Mouse (Mus musculus): ENCODE data around the gene Tmem213.

Tmem213 gene

DNA sequence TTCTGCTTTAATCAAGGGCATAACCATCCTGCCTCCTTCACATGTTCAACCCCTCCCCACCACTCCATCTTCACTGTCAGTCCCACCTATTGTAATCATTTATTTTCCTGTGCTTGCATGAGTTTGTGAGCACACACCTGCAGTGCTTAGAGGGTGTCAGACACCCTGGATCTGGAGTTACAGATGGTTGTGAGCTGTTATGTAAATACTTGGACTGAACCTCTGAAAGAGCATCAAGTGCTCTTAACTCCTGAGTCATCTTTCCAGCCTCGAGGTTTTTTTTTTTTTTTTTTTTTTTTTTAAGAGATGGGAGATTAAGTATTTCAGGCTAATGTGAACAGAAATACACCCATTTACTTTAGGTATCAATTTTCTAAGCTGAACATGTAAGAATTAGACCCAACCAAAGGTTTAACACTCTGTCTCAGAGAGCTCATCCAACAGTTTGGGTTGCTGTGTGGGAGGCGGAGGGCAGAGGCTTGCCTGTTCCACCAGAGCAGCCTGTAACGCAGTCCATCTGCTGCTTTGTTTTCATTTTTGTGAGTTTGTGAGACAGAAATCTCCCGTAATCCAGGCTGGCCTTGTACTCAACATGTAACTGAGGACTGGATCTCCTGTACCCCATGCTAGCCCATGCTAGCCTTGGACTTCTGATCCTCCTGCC is 7.2 kb downstream of the Tmem213 start:
- DNase-seq (ENCODE audit: low spot score in 2 of 2), result no peak

DNA sequence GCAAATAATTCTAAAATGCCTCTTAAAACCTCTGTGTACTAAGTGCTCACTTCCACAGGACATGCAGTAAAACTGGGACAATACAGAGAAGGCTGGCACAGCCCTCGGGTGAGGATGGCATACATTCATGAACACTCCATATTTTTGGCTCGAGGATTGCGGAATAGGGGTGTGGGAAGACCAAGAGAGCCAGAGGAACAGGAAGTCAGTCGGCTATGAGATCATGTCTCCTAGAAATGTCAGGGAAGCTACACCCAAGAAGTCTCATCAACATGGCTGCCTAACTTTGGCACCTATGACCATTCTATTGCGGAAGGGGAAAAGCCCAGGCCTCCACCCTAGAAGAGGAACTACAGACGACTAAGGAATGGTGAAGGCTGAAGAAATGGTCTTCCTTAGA is 9.3 kb downstream of the Tmem213 start:
- no peak for DNase-seq (ENCODE audit: low spot score in 2 of 2)

DNA sequence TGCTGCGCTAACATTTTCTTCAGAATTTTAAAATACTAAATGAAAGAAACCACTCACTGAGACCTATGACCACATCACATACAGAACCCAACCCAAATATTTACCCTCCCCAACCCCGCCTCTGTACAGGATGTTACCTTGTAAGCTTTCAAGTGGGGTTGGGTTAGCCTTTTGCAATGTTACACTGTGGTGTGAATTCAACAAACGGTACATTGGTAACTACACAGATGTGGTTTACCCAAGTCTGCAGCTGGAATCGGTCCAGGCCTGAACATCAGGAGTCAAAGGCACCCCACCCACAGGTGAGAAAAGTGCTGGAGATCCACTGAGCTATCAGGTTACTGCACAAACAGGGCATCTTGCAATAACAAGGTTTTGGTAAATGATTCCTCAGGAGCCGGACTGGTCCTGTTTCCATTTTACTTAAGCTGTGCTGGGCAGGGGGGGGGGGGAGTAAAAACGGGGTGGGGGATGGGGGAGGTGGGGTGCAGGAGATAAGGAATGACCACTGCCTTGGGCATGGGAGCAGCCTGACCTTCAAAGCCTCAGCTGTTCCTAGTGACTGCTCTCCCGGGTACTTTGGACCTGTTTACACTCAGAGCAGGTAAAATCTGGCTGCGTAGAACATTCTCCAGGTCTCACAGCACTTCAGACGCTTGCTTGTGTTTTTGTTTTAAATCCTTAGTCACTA is 11.8 kb downstream of the Tmem213 start:
- DNase-seq (ENCODE audit: low spot score in 2 of 2), result no peak

DNA sequence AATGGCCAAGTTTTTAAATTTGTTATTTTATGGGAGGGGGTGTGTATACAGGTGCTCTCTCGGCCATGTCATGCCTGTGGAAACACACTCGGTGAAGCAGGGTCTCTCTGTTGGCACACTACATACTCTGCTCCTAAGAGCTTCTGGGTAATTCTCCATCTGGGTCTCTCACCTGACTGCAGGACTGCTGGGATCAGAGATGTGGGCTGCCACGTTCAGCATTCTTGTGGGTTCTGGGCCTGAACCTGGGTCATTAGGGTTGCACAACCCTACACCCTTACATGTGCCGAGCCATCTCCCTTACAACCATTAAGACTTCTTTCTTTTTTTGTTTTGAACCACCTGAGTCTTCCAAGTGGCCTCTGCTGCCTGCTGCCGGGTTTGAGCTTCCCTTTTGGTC is 12.8 kb downstream of the Tmem213 start:
- no peak for DNase-seq (ENCODE audit: low spot score in 2 of 2)

DNA sequence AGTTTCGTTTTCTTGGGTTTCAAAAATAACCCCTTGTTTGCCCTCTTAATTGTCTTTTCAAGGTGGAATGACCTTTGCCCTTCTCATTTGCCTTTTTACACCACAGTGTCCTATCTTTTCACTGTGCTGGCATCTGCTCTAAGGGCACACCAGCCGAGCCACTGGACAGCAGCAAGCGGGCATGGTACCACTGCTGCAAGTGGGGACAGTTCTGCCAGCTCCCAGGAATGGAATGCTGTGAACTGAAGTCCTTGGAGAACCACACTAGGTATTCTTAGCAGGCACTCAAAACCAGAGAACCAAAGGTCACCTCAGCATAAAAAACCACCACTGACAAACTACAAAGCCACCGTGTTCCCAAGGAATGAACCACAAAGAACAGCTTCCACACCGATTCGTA is 13.7 kb downstream of the Tmem213 start:
- no peak for DNase-seq (ENCODE audit: low spot score in 2 of 2)

DNA sequence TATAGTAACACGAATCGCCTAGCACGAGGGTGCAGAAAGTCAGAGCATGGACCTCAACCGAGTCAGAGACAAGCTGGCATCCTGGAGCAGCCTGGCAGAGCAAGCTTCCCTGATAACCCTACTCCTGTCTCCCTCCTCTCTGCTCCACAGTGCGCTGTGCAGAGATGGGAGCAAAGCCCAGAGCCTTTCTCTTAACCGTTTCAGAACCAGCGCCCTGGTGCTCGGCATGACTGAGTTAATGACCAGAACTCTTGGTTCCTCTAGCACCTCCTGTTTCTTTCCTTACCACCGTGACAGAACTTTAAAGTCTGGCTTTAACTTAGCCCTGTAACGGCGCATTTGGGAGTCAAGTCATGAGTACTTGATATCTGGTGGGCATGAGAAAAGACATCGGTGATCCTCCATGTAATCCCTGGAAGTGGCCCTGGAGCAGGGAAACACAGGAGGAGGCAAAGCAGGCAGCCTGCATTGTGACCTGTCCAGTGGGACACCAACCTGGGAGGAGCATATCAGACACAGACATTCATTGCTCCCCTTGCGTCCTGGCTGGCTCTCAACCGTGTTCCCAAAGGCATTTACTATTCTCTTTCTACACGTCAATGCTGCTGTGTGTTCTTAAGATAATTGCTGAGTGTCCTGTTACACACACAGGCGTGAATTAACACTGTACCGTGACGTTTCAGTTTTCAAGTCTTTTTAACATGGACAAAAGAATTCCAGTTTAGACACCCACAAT is 14.6 kb downstream of the Tmem213 start:
- no peak for DNase-seq (ENCODE audit: low spot score in 2 of 2)

DNA sequence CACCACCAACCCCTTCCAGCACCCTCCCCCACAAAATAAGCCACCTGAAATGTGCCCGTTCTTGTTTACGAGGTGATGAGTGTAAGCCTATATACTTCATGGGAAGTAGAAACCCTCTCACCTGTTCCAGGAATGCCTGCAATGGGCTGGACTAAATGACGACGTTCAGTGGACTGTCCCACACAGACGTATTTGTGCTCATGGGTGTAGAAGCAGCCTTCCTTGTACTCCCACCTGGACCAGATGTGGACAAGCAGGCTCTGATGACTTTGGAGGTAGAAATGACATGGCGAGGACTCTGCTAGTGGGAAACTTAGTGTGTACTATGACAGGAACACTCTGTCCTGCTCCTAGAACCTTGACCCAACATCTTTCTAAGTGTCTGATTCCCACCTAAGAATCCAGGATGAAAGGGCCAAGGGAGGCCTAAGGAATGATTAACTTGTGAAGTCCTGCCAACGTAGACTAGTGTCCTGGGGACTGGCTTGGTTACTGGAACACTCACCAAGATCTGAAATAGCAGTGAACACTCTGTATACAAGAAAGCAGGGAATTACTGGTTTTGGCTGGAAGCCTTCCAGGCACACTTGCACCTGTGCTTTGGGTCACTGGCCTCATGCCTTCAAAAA is 15.3 kb downstream of the Tmem213 start, which contains the start of gene Atp6v0a4:
Gene Atp6v0a4, minus strand, starts transcription at position 380 of the 629 bp plus-strand sequence.
- DNase-seq (ENCODE audit: low spot score in 2 of 2), result no peak

DNA sequence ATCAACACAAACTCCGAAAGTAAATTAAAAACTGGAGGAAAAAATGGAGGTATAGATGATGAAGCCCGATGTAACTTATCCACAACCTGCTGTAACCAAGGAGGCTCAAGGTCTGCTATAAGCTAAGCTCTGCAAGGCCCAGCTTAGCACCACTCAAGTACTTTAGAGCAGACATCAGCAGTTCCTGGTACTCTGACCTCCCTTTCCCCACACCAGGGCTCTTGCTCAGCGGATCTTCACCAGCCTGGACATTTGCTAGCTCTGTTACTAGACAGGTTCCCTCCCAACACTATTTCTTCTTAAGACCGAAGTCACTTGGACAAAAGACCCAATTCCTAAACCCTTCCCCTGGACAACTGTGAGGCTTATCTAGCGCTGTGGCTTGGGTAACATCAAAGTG is 15.8 kb downstream of the Tmem213 start:
- no peak for DNase-seq (ENCODE audit: low spot score in 2 of 2)

DNA sequence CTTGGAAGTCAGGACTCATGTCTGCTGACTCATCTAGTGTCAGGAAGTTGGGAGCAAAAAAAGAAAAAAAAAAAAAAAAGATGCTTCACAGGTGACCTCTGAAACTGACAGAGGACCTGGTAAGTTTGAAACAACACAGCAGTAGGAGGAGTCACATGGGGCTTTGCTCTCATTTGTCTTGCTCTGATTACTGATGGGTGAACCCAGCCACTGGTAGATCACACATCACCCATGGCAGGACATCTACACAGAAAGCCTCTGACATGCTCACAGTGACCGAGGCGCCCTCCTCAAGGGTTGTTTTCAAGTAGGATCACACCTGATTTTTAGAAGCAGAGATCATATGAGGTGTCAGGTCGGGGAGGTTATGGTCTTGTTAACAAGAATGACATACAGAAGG is 16.4 kb downstream of the Tmem213 start:
- no peak for DNase-seq (ENCODE audit: low spot score in 2 of 2)

DNA sequence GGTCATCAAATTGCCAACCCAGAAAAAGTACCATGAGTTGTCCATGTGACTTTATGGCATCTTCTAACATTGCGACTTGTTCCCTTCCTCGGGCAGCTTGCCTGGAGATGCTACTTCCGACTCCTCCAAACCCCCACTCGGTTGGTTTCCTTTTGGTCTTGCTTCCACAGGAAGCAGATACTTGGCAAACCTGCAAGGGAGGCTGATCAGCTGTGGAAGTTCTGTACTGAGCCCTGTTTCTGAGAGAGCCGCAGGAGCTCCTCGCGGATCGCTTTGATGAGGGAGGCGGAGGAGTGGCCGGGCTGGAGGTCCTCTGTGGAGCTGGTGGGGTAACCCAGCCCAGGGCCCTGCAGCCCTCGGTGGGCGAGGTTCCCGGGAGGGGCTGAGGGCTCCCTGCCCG is 19.1 kb downstream of the Tmem213 start:
- no peak for DNase-seq (ENCODE audit: low spot score in 2 of 2)

DNA sequence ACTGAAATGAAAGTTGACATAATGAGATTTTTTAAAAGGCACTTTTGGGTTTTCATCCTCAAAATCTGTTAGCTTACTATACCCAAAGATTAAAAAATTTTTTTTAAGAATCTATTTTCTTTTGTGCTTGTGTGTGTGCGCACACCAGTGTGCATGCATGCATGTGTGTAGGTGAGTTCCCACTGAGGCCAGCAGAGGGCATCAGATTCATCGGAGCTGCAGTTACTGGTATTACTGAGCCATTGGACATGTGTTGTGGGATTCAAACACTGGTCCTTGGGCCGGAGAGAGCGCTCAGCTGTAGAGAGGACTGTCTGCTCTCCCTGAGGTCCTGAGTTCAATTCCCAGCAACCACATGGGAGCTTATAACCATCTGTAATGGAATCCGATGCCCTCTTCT is 20.8 kb downstream of the Tmem213 start:
- DNase-seq (ENCODE audit: low spot score in 2 of 2), result no peak

DNA sequence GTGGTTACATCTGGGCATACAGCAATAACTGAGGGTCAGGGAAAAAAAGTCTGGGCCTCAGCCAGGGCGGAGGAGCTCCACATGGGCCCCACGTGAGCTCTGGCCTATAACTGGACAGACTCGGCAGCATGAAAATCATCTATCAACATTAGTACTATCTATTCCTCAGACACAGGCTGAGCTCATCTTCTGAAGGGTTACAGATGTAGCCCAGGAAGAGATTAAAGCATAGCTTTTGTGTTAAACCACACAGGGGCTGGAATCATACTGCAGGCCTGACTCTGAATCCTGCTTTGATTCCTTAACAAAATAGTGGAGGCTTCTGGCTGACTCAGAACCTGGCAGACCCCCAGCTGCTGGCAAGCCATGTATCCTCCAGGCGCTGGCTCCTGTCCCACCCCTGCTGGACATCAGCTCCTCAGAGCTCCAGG is 22.8 kb downstream of the Tmem213 start:
- no peak for DNase-seq (ENCODE audit: low spot score in 2 of 2)

DNA sequence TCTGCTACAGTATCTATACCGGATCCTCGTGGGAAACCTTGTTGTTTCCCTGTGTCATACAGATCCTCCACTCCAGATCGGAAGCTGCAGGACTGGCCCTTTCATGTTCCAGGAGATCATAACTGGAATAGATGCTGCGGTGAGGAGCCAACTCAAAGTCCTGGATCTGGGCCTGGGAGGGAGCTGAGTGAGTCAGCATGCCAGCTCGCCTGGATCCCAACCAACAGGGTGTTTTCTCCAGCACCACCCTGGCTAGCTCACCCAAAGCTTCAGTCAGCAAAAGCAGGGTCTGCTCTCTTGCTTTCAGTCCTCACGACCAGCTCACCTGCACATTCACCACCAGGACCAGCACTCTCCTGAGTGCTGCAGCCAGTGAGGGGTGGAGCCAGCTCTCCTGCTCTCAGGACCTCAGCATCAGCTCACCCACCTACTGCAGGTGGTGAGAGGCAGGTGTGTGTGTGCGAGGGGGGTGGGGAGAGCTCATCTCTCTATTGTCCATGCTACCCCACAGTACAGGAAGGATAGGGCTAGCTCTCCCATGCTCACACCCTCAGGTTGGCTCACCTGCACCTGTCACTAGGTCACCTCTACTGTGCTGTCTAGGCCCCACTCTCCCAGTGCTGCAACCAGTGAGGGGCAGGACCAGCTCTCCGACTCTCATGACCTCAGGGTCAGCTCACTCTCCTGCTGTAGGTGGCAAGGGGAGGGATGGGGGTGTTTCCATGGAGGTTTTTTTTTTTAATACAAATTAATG is 25.9 kb downstream of the Tmem213 start:
- peak in 1 of 2 experiments; percentile 45 for DNase-seq (ENCODE audit: low spot score in 2 of 2)

DNA sequence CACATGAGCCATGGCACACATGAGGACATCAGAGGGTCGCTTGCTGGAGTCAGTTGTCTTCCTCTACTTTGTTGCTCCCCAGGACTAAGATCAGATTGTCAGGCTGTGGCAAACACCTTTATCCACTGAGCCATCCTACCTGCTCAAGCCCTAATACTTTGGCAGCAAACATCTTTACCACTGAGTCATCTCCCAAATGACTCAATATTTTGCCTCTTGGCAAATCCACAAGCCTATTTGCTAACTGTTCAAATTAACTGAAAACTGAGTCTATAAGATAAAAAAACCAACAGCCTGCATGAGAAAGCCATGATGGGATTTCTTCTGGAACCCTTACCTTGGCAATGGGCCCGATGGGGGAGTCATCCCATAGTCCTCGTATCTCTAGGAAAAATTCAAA is 30.0 kb downstream of the Tmem213 start:
- DNase-seq (ENCODE audit: low spot score in 2 of 2), result no peak

DNA sequence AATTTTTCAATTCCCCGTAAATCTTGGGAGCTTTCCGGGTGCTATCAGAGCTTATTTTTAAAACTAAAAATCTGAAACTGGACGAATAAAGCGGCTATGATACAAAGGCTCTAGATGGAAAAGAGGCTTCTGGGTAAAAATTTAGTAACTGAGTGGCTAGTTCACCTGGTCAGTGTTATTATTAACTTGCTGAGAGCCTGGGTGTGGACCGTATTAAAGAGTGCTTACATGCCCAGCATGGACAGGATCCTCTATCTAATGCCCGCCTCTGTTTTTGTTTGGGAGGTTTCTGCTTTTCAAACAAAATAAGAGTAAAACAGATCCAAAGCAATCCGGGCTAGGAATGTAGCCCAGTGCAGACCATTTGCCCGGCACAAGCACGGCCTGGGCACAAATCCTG is 31.3 kb downstream of the Tmem213 start:
- no peak for DNase-seq (ENCODE audit: low spot score in 2 of 2)

DNA sequence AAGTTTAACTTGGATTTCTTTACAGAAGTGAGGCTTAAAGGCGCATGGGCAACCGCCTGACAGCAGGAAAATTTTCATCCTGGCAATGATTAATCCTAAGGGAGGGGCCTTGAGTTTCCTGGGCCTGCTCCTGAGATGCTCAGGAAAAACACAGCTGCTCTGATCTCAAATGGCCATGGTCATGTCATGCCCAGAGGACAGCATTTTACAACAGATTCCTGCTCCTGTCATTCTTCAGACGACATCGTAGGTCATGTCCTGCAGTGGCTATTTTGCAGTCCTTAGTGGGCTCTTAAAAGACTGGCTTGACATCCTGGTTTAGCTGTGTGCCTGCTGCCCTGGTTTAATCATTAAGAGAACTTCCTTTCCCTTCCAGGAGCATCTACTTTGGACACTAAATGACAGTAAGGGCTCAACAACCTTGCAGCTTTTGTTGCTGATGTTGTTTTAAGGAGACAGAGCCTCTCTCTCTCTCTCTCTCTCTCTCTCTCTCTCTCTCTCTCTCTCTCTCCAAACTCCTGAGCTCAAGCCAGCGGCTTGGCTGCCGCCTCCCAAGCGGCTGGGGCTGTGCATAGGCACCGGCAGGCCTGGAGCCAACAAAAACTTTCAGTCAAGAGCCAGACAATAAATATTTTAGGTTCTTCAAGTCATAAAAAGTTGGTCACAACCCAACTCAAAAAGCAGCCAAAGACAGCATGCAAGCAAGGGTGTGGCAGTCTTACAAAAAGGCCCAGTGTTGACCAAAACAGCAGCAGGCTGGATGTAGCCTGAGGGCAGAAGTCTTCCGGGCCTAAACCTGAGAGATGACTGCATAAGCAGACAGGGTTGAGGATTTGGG is 35.3 kb downstream of the Tmem213 start:
- DNase-seq (ENCODE audit: low spot score in 2 of 2), result no peak

DNA sequence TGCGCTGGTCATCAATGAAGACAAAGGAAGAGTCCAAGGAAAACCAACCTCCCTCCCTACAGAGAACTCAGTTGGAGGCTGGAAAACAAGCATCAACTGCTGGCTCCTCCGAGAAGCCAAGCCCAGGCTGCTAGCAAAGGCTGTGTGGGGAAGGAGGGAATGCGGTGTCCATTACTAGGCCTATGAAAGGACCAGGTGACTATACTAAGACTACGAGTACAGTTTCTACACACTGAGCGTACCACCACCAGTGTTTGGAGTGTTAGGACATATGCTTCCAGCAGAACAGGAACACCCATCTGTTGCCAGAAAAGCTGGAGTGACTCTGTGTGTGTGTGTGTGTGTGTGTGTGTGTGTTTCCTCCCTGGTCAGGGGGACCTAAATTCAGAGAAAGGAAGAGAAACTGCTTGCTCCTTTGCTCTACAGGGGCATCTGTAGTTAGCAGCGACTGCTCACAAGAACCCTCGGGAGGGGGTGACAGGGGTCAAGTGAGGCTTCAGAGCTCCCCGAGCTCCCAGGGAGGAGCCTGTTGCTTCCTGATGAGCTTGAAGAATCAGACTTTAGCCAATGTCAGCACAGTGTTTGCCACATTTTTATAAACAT is 36.5 kb downstream of the Tmem213 start:
- DNase-seq (ENCODE audit: low spot score in 2 of 2), result peak in 1 of 2 experiments; percentile 37

DNA sequence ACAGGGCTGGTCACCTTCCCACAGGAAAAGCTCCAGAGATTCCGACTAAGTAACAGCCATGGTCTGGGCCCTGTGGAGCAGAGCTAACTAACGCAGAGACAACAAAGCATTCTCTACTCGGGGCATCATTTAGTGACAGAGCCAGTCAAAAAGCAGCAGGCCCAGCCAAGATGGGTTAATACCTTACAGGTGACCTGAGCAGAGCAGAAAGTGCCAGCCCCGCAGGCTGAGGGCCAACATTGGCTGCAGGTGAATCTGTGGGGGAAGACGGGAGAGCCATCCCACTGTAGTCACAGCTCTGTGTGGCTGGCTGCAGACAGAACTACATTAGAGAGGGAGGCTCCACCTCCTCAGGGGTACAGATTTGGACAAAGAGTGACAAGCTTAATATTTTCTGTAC is 38.2 kb downstream of the Tmem213 start:
- DNase-seq (ENCODE audit: low spot score in 2 of 2), result no peak

DNA sequence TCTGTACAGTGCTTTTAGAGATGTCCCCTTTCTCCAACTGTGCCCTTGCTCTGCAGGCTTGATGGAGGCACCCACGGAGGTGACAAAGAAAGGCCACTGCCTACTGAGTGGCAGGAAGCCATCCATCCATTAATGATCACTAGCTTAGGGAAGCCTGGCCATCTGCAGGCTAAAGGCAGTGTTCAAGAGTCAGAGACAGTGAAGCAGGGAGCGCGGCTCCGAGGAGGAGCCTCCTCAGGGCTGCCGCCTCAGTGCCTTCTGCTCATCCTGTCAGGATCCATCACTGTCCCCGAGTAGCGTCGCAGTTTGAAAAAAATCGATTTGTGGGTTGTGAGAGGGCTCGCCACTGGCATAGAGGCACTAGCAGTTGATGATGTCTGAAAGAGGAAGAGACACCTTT is 39.6 kb downstream of the Tmem213 start:
- DNase-seq (ENCODE audit: low spot score in 2 of 2), result no peak

DNA sequence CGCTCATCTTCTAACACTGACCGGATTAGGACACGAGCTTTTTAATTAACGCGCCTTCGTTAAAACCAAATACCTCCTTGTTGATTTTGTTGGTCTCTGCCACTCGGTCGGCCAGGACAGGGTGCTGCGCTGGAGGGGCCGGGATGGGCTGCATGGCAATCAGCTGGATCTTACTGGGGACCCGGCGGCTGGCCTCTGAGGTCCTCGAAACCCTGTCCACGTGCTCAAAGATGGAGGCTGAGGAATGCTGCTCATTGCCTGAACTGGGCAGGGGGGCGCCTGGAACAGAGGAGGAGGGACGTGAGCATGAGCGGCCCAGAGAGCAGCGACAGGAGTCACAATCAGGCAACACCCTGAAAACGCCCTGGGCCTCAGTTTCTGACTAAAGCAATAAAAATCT is 40.4 kb downstream of the Tmem213 start:
- no peak for DNase-seq (ENCODE audit: low spot score in 2 of 2)

Measured in frontal cortex, postnatal 14 days (tissue).